Mouse (Mus musculus): ENCODE results near the gene Sh3bgrl3. TPM values are rescaled to one million over a fixed set of nuclear protein-coding genes. Genes with fewer than 3 reads are reported as not detected.

The Sh3bgrl3 gene
- polyA plus RNA-seq, 1 experiment = 39.0 TPM

DNA sequence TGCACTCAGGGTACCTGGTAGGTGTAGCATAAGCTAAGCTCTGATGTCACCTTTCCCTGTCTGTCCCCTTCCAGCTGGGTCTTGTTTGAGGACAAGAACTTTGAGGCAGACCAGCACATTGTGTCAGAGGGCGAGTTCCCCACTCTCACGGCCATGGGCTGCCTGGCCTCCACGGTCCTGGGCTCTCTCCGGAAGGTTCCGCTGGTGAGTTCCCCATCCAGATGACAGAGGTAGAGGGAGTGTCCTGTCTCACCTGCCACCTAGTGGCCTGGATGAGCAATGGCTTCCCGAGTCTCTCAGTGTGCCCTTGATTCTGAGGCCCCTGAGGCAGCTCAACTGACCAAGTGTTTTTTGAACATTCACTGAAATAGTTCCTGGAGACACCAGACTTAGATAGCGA is 41.2 kb downstream of the Sh3bgrl3 start:
- Histone ChIP-seq H3K4me3 (ENCODE audit: insufficient read depth, low read depth, low read length) (no peak overlapping the region), H3K27ac (replicated peaks; ENCODE audit: low read depth, low read length) (no peak overlapping the region), H3K4me1 (ENCODE audit: control insufficient read depth, insufficient read depth, insufficient read length, low read length) (no peaks in the 10 kb centered on the region)

DNA sequence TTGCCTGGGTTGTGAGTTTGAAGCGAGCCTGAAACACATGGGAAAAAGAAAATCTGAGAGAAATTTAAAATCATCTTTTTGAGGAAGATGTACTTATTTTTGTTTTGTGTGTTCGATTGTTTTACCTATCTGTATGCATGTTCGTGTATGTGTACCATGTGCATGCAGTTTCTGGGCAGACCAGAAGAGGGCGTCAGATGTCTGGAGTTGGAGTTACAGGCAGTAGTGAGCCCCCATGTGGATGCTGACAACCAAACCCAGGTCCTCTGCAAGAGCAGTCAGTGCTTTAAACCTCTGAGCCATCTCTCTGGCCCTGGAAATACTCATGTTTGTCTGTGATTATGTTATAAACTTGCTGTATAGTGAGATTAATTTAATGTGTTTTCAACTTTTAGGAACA is 43.6 kb downstream of the Sh3bgrl3 start:
- Histone ChIP-seq H3K4me1 (ENCODE audit: control insufficient read depth, insufficient read depth, insufficient read length, low read length) (peaks cover 4% of the 10 kb centered on the region; the same call in 1 of the 2 replicates), H3K4me3 (ENCODE audit: insufficient read depth, low read depth, low read length) (no peak overlapping the region), H3K27ac (replicated peaks; ENCODE audit: low read depth, low read length) (no peak overlapping the region)

GRCm38 (mm10) chr4:134082460-134082859 is 46.1 kb downstream of the Sh3bgrl3 start:
- H3K4me1 ChIP-seq (ENCODE audit: control insufficient read depth, insufficient read depth, insufficient read length, low read length) = peaks cover 4% of the 10 kb centered on the region; the same call in 1 of the 2 replicates
- no peak overlapping the region for H3K4me3 ChIP-seq (ENCODE audit: insufficient read depth, low read depth, low read length)
- no peak overlapping the region for H3K27ac ChIP-seq (replicated peaks; ENCODE audit: low read depth, low read length)

- no peak overlapping the region for H3K27ac ChIP-seq (replicated peaks; ENCODE audit: low read depth, low read length)
- peak overlapping the region; percentile 48 for H3K4me3 ChIP-seq (ENCODE audit: insufficient read depth, low read depth, low read length)
- H3K4me1 ChIP-seq (ENCODE audit: control insufficient read depth, insufficient read depth, insufficient read length, low read length) = peaks cover 4% of the 10 kb centered on the region; the same call in 1 of the 2 replicates
Measured at GRCm38 (mm10) chr4:134081730-134082386, 46.7 kb downstream of the Sh3bgrl3 start.

DNA sequence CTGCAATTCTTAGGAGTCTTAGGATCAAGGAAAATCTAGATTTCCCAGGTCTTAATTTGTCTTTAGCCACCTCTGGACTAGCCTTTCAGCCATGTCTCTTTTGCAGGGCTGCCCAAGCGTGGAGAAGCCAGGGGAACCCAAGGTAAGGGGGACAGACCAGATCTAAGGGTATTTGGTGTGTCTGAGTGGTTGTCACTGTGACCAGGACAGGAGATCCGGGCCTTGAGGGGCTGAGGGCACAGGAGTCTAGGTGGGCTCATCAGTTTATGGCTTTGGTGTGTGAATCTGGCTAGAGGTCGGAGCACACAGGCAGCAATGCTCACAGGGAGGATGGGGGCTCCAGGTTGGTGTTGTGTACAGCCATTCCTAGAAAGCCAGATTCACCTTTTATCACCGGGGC is 47.9 kb downstream of the Sh3bgrl3 start:
- H3K27ac ChIP-seq (replicated peaks; ENCODE audit: low read depth, low read length) = no peak overlapping the region
- H3K4me3 ChIP-seq (ENCODE audit: insufficient read depth, low read depth, low read length) = no peak overlapping the region
- H3K4me1 ChIP-seq (ENCODE audit: control insufficient read depth, insufficient read depth, insufficient read length, low read length) = peaks cover 4% of the 10 kb centered on the region; the same call in 1 of the 2 replicates

DNA sequence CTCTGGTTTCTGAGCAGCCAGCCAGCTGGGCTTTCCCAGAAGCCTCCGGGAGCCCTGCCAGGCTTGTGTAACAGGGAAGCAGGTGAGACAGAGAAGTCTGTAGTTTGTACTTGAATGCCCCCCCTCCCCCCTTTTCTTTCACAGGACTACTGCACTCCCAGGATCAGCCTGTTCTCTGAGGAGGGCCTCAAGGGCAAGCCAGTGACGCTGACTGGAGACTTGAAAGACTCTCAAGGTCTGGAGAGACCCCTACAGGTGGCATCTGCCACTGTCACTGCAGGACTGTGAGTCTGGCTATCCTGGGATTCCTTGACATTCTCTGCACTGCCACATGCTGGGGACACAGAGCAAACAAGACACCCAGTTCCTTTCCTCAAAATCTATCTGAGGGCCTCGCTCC is 49.9 kb downstream of the Sh3bgrl3 start:
- H3K27ac ChIP-seq (replicated peaks; ENCODE audit: low read depth, low read length) = no peak overlapping the region
- H3K4me3 ChIP-seq (ENCODE audit: insufficient read depth, low read depth, low read length) = no peak overlapping the region
- H3K4me1 ChIP-seq (ENCODE audit: control insufficient read depth, insufficient read depth, insufficient read length, low read length) = peaks cover 4% of the 10 kb centered on the region; the same call in 1 of the 2 replicates

Other genes with a start within 250 kb of the Sh3bgrl3 start
- gene Rps6ka1, start 241.0 kb downstream of the Sh3bgrl3 start, polyA plus RNA-seq (2012; ENCODE audit: insufficient read depth, insufficient read length, missing spikeins) = 3.3 and 4.2 TPM in 2 replicates
- 63.7 and 65.2 TPM in 2 replicates for gene Hmgn2, start 160.1 kb downstream of the Sh3bgrl3 start, polyA plus RNA-seq (2012; ENCODE audit: insufficient read depth, insufficient read length, missing spikeins)
- 17.2 and 19.6 TPM in 2 replicates for gene Dhdds, start 127.9 kb downstream of the Sh3bgrl3 start, polyA plus RNA-seq (2012; ENCODE audit: insufficient read depth, insufficient read length, missing spikeins)
- not detected in 2 replicates for gene Lin28a, start 109.9 kb downstream of the Sh3bgrl3 start, polyA plus RNA-seq (2012; ENCODE audit: insufficient read depth, insufficient read length, missing spikeins)
- not detected in 2 replicates for gene Zfp683, start 75.0 kb downstream of the Sh3bgrl3 start, polyA plus RNA-seq (2012; ENCODE audit: insufficient read depth, insufficient read length, missing spikeins)
- not detected in 2 replicates for gene Crybg2, start 68.0 kb downstream of the Sh3bgrl3 start, polyA plus RNA-seq (2012; ENCODE audit: insufficient read depth, insufficient read length, missing spikeins)
- gene Cd52, start 33.7 kb downstream of the Sh3bgrl3 start, polyA plus RNA-seq (2012; ENCODE audit: insufficient read depth, insufficient read length, missing spikeins) = 14.0 and 16.8 TPM in 2 replicates
- gene Ubxn11, start 26.2 kb downstream of the Sh3bgrl3 start, polyA plus RNA-seq (2012; ENCODE audit: insufficient read depth, insufficient read length, missing spikeins) = 2.1 TPM in 1 of 2 replicates, not detected in the other
- gene Cep85, start 58.3 kb upstream of the Sh3bgrl3 start, polyA plus RNA-seq (2012; ENCODE audit: insufficient read depth, insufficient read length, missing spikeins) = 4.9 and 10.0 TPM in 2 replicates
- gene Gm7534, start 74.2 kb upstream of the Sh3bgrl3 start, polyA plus RNA-seq (2012; ENCODE audit: insufficient read depth, insufficient read length, missing spikeins) = not detected in 2 replicates
- not detected in 2 replicates for gene Catsper4, start 98.6 kb upstream of the Sh3bgrl3 start, polyA plus RNA-seq (2012; ENCODE audit: insufficient read depth, insufficient read length, missing spikeins)
- 0.63 TPM in 1 of 2 replicates, not detected in the other for gene Cnksr1, start 109.6 kb upstream of the Sh3bgrl3 start, polyA plus RNA-seq (2012; ENCODE audit: insufficient read depth, insufficient read length, missing spikeins)
- not detected in 2 replicates for gene E130218I03Rik, start 114.9 kb upstream of the Sh3bgrl3 start, polyA plus RNA-seq (2012; ENCODE audit: insufficient read depth, insufficient read length, missing spikeins)
- gene Zfp593, start 116.8 kb upstream of the Sh3bgrl3 start, polyA plus RNA-seq (2012; ENCODE audit: insufficient read depth, insufficient read length, missing spikeins) = 2.8 and 3.1 TPM in 2 replicates
- gene Gm30191, start 118.1 kb upstream of the Sh3bgrl3 start, polyA plus RNA-seq (2012; ENCODE audit: insufficient read depth, insufficient read length, missing spikeins) = not detected in 2 replicates
- 2.5 and 2.8 TPM in 2 replicates for gene Grrp1, start 125.3 kb upstream of the Sh3bgrl3 start, polyA plus RNA-seq (2012; ENCODE audit: insufficient read depth, insufficient read length, missing spikeins)
- 5.0 and 7.8 TPM in 2 replicates for gene Pdik1l, start 159.1 kb upstream of the Sh3bgrl3 start, polyA plus RNA-seq (2012; ENCODE audit: insufficient read depth, insufficient read length, missing spikeins)
- gene Trim63, start 186.3 kb upstream of the Sh3bgrl3 start, polyA plus RNA-seq (2012; ENCODE audit: insufficient read depth, insufficient read length, missing spikeins) = 1.2 and 2.4 TPM in 2 replicates
- gene Slc30a2, start 214.4 kb upstream of the Sh3bgrl3 start, polyA plus RNA-seq (2012; ENCODE audit: insufficient read depth, insufficient read length, missing spikeins) = not detected in 2 replicates

Data from brown adipose tissue, adult 24 weeks (tissue).